Mouse (Mus musculus): ENCODE results near the gene Aco1. TPM values are rescaled to one million over a fixed set of nuclear protein-coding genes. Genes with fewer than 3 reads are reported as not detected.

Aco1 gene
- polyA plus RNA-seq, 1 experiment from 2014 or later: 56.8 TPM

DNA sequence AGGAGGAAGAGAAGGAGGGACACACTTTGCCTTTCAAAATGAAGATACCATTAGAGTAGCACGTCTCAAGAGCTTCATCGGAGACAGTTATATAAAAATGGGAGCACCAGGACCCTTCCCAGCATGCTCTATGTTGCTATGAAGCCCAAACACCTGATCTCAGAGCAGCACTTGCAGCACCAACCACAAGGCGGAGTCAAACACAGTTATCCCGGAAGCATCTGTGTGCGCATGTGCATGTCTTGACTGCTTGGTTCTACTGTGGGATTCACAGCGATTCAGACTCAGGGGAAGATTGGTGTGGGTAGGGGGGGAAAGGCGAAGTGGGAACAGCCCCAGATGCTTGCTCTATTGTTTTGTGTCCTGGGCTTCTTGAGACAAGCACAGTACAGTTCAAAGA, 75.5 kb downstream of the Aco1 start:
- no peak overlapping the region for H3K4me3 ChIP-seq
- H3K36me3 ChIP-seq: no peaks in the 10 kb centered on the region
- no peaks in the 10 kb centered on the region for H3K4me1 ChIP-seq
- H3K9ac ChIP-seq: no peak overlapping the region
- H3K4me2 ChIP-seq (replicated peaks): no peak overlapping the region
- no peak overlapping the region for H3K27ac ChIP-seq
- no peaks in the 10 kb centered on the region for H3K9me3 ChIP-seq
- no peak for ATAC-seq (ENCODE audit: insufficient number of reproducible peaks, insufficient read depth, low FRiP score, low TSS enrichment)
- H3K27me3 ChIP-seq: peaks cover 14% of the 10 kb centered on the region
- WGBS: 67% methylated on average over 7 of the region's 7 CpGs

DNA sequence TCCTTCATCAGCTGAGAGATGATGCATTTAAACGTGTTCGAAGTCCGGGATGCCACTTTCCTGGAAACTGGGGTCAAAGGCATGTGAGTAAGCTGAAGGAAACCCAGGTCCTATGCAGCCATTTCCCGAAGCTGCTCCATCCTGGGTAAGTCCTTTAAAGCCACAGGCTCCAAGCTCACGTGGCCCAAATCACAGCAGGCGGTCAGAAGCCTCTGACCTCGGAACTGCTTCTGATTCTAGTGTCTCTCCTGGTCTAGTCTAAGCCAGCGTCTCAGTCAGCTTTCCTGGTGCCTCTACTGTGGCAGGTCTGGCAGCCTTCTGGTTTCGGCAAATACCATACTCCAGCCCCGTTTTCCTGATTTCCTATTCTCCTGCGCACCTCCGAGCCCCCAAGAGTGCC, 77.6 kb downstream of the Aco1 start:
- 24% methylated on average over 12 of the region's 12 CpGs for WGBS
- Histone ChIP-seq H3K4me2 (replicated peaks) (no peak overlapping the region), H3K9me3 (no peaks in the 10 kb centered on the region), H3K4me3 (no peak overlapping the region), H3K4me1 (no peaks in the 10 kb centered on the region), H3K27me3 (peaks cover 14% of the 10 kb centered on the region), H3K9ac (no peak overlapping the region), H3K36me3 (no peaks in the 10 kb centered on the region), H3K27ac (no peak overlapping the region)
- ATAC-seq (ENCODE audit: insufficient number of reproducible peaks, insufficient read depth, low FRiP score, low TSS enrichment): no peak

DNA sequence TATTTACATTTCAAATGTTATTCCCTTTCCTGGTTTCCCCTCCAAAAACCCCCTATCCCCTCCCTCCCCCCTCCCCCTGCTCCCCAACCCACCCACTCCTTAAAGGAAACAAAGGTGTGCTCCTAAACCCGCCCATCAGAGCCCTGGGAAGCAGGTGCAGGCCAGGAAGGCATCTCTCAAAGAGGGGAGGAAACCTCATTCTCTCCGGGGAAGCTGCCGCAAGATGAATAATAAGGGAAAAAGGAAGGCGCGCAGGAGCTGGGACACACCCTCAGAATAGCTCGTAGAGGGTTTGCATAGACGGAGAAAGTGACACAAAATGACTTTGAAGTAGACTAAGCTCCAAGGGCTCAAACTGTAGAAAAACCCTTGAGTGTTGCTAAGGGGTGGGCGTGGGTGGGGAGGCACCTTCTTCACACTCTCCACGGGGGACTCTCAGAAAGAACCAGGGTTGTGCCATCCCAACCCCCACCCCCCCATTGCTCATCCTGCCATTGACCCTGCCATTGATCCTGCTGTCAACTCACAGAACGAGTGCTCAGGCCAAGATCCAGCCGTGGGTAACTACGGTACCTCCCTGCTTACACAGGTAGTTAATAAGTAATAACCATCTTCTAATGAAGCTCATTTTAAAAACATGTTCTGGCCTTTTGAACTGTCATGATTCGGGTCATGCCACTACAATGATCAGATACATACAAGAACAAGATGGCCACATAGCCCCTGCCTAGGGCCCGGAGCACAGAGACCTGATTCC, 78.3 kb downstream of the Aco1 start:
- Histone ChIP-seq H3K4me2 (replicated peaks) (no peak overlapping the region), H3K9ac (no peak overlapping the region), H3K9me3 (no peaks in the 10 kb centered on the region), H3K36me3 (no peaks in the 10 kb centered on the region), H3K4me3 (no peak overlapping the region), H3K27me3 (peaks cover 14% of the 10 kb centered on the region), H3K27ac (no peak overlapping the region), H3K4me1 (no peaks in the 10 kb centered on the region)
- no peak for ATAC-seq (ENCODE audit: insufficient number of reproducible peaks, insufficient read depth, low FRiP score, low TSS enrichment)
- WGBS: 47% methylated on average over 14 of the region's 14 CpGs

DNA sequence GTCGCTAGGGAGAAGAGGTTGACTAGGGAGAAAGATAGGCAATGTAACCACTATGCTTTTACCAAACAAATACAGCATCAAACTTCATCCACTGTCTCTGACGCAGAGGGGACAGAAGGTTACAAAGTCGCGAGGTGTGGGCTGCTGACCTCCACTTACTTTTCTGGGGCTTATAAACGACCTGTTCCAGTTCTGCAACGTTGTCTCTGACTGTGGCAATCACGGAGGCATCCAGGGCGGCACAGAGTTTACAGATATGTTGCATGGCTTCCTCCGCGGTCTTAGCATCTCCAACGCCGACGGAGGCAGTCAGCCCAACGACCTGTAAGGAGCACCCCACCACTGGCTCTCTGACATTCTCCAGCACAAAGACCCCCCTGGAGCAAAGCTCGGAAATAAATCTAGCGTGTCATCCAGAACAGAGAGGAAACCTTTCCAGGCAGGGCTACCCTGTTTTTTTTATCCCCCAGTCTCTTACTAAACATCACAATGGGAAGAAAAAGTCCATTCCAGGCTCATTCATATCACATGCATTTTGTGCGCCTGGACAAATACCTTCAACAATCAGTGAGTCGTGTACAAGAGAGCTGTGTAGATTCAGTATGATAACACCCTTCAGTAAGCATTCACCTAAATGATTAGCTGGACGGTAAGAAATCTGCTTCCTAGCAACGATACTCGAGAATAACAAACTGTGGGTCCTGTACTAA, 79.2 kb downstream of the Aco1 start:
- no peak overlapping the region for H3K4me2 ChIP-seq (replicated peaks)
- H3K27ac ChIP-seq: no peak overlapping the region
- no peaks in the 10 kb centered on the region for H3K4me1 ChIP-seq
- 53% methylated on average over 21 of the region's 21 CpGs for WGBS
- H3K9ac ChIP-seq: no peak overlapping the region
- no peak for ATAC-seq (ENCODE audit: insufficient number of reproducible peaks, insufficient read depth, low FRiP score, low TSS enrichment)
- H3K27me3 ChIP-seq: peaks cover 14% of the 10 kb centered on the region
- H3K4me3 ChIP-seq: no peak overlapping the region
- no peaks in the 10 kb centered on the region for H3K36me3 ChIP-seq
- no peaks in the 10 kb centered on the region for H3K9me3 ChIP-seq

DNA sequence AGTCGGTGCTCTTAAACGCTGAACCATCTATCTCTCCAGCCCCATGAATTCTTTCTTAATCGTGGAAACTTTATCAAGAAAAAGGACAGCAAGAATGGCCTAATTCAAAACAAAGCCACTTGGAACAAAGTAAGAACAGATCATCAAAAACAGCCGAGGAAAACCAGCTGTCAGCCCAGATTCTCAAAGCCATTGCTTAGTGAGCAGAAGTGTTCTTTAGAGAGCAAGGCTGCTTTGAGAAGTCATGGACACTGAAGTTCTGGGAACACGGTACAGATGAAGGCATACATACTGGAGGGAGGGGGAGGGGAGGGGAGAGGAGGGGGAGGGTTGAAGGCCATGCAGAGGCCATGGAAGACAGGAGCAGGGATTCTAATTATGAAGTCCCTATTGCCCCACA, 83.2 kb downstream of the Aco1 start:
- Histone ChIP-seq H3K9me3 (no peaks in the 10 kb centered on the region), H3K27me3 (peaks cover 8% of the 10 kb centered on the region), H3K4me2 (replicated peaks) (no peak overlapping the region), H3K4me1 (no peaks in the 10 kb centered on the region), H3K9ac (no peak overlapping the region), H3K4me3 (no peak overlapping the region), H3K27ac (no peak overlapping the region), H3K36me3 (no peaks in the 10 kb centered on the region)
- no peak for ATAC-seq (ENCODE audit: insufficient number of reproducible peaks, insufficient read depth, low FRiP score, low TSS enrichment)
- 72% methylated on average over 5 of the region's 5 CpGs for WGBS

DNA sequence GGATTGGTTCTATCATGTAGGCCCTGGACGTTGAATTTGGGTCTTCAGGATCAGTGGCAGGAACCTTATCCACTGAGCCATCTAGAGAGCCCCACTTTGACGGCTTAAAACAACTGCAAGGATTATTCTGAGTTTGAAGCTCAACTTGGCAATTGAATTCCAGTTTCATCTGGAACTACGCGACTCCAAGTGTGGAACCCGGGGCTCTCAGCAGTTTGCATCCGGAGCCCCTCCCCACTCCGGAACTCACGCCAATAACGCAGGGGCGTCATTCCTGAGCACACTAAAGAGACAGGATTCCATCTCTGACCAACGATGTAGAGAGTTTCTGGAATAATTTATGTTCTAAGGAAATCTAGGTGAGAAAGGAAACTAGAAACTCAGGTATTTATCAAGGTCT, 84.2 kb downstream of the Aco1 start:
- Histone ChIP-seq H3K9ac (no peak overlapping the region), H3K4me2 (replicated peaks) (no peak overlapping the region), H3K9me3 (no peaks in the 10 kb centered on the region), H3K36me3 (no peaks in the 10 kb centered on the region), H3K27me3 (no peaks in the 10 kb centered on the region), H3K27ac (no peak overlapping the region), H3K4me1 (no peaks in the 10 kb centered on the region), H3K4me3 (no peak overlapping the region)
- ATAC-seq (ENCODE audit: insufficient number of reproducible peaks, insufficient read depth, low FRiP score, low TSS enrichment): no peak
- 90% methylated on average over 11 of the region's 11 CpGs for WGBS

DNA sequence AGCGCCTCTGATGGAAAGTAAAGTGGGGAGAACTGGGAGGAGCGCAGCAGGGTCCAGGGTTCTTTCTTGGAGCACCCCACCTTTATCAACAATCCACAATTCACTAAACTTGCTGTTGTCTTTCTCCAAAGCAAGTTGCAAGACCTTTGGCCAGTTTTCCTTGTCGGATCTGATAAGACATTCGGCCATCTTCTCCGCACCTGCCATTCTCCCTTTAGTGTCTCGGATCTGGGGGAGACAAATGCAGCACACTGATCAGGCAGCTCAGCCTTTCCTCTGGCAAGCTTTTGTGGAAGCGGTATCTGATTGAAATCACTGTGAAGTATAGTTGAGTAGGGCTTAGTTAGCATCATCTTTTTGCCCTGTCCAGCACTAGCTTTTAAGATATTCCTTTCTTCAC, 85.0 kb downstream of the Aco1 start:
- Histone ChIP-seq H3K4me1 (no peaks in the 10 kb centered on the region), H3K9ac (no peak overlapping the region), H3K9me3 (no peaks in the 10 kb centered on the region), H3K27ac (no peak overlapping the region), H3K4me3 (no peak overlapping the region), H3K4me2 (replicated peaks) (no peak overlapping the region), H3K27me3 (no peaks in the 10 kb centered on the region), H3K36me3 (no peaks in the 10 kb centered on the region)
- ATAC-seq (ENCODE audit: insufficient number of reproducible peaks, insufficient read depth, low FRiP score, low TSS enrichment): no peak
- WGBS: 89% methylated on average over 7 of the region's 7 CpGs

DNA sequence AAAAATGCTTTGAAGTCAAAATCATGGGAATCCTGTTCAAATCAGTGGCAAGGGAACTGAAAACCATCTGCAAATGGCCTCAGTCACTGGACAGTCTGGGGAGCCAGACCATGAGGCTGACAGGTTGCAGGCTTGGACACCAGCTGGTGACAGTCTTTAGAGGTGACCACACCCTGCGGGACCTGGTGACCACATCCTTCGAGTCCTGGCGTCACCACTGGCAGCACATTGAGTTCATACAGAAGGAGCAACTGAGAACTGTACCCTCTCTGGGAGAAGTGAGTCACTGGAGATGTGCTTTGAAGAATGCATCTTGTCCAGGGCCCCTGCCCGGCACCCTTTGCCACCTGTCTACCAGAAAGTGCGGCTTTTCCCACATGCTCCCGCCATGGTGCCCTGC, 86.8 kb downstream of the Aco1 start:
- Histone ChIP-seq H3K4me3 (no peak overlapping the region), H3K27me3 (no peaks in the 10 kb centered on the region), H3K4me1 (no peaks in the 10 kb centered on the region), H3K27ac (no peak overlapping the region), H3K4me2 (replicated peaks) (no peak overlapping the region), H3K9ac (no peak overlapping the region), H3K36me3 (no peaks in the 10 kb centered on the region), H3K9me3 (no peaks in the 10 kb centered on the region)
- WGBS: 91% methylated on average over 6 of the region's 6 CpGs
- no peak for ATAC-seq (ENCODE audit: insufficient number of reproducible peaks, insufficient read depth, low FRiP score, low TSS enrichment)

DNA sequence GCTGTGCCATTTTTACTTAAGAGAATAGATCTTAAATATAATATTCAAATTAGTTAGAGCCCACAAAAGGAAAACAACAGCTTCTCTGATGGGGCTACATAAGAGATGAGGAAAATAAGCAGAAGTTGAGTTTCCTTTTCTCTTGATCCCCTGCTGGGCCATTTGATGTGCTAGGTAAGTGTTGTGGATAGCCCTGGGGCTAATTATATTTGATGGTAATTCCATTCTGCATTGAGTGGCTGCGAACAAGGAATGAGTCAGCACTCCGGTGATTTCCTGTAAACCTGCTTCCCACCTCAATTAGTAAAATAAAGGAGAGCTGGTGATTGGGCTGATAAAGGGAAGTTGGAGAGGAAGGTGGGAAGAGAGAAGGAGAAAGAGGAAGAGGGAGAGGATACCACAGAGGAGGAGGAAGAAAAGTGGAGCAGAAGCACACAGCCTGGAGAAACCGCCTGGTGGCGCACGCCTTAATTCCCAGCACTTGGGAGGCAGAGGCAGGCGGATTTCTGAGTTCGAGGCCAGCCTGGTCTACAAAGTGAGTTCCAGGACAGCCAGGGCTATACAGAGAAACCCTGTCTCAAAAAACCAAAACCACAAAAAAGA, 90.3 kb downstream of the Aco1 start:
- H3K36me3 ChIP-seq: no peaks in the 10 kb centered on the region
- H3K4me1 ChIP-seq: no peaks in the 10 kb centered on the region
- H3K9me3 ChIP-seq: no peaks in the 10 kb centered on the region
- no peak overlapping the region for H3K9ac ChIP-seq
- no peak for ATAC-seq (ENCODE audit: insufficient number of reproducible peaks, insufficient read depth, low FRiP score, low TSS enrichment)
- no peak overlapping the region for H3K27ac ChIP-seq
- H3K27me3 ChIP-seq: no peaks in the 10 kb centered on the region
- H3K4me2 ChIP-seq (replicated peaks): no peak overlapping the region
- WGBS: 92% methylated on average over 7 of the region's 7 CpGs
- no peak overlapping the region for H3K4me3 ChIP-seq

DNA sequence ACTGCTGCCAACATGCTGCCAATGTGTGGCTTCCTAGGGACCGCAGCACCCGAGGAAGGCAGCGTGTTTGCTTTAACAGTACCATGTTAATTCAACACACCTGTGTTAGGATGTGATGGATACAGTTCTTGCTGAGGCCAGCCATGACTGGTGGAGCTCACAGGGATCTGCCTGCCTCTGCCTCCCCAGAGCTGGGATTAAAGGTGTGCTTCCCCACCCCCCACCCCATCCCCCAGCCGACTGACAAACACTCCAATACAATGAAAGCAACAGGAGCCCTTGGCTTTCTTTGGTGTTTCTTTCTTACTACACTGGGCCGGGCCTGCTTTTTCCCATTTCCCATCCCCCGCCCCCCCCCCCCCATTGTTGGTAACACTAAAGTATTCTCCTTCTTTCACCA, 91.4 kb downstream of the Aco1 start:
- no peaks in the 10 kb centered on the region for H3K9me3 ChIP-seq
- H3K9ac ChIP-seq: no peak overlapping the region
- no peaks in the 10 kb centered on the region for H3K27me3 ChIP-seq
- no peak overlapping the region for H3K27ac ChIP-seq
- no peak for ATAC-seq (ENCODE audit: insufficient number of reproducible peaks, insufficient read depth, low FRiP score, low TSS enrichment)
- WGBS: 86% methylated on average over 6 of the region's 6 CpGs
- H3K4me3 ChIP-seq: no peak overlapping the region
- no peak overlapping the region for H3K4me2 ChIP-seq (replicated peaks)
- no peaks in the 10 kb centered on the region for H3K36me3 ChIP-seq
- H3K4me1 ChIP-seq: no peaks in the 10 kb centered on the region

DNA sequence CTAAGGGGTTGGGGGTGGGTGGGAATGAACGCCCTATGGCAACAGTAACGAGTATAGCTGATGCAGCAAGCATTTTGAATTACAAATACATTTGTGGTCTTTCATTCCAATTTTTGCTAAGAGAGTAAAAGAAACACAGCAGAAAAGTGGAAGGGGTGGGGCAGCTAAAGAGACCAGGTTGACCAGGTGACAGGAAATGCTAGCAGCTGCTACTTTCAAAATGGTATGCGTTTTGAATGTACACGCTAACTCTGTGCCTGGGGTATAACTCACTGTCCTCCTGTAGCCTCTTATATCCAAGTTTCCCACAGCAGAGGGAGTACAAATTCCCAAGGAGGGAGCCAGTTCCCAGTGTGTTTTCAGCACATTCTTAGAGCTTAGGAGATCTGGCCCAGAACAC, 93.9 kb downstream of the Aco1 start:
- Histone ChIP-seq H3K4me3 (no peak overlapping the region), H3K4me2 (replicated peaks) (no peak overlapping the region), H3K27me3 (no peaks in the 10 kb centered on the region), H3K9ac (no peak overlapping the region), H3K4me1 (no peaks in the 10 kb centered on the region), H3K9me3 (no peaks in the 10 kb centered on the region), H3K36me3 (no peaks in the 10 kb centered on the region), H3K27ac (no peak overlapping the region)
- ATAC-seq (ENCODE audit: insufficient number of reproducible peaks, insufficient read depth, low FRiP score, low TSS enrichment): no peak
- 86% methylated on average over 4 of the region's 4 CpGs for WGBS

Measured in embryonic facial prominence, embryonic 12.5 days (tissue).